Mouse (Mus musculus): ENCODE measurements around the gene Slc17a1.
A peak's percentile ranks its signal among the peaks of the same experiment; 100 is the strongest.

The Slc17a1 gene

DNA sequence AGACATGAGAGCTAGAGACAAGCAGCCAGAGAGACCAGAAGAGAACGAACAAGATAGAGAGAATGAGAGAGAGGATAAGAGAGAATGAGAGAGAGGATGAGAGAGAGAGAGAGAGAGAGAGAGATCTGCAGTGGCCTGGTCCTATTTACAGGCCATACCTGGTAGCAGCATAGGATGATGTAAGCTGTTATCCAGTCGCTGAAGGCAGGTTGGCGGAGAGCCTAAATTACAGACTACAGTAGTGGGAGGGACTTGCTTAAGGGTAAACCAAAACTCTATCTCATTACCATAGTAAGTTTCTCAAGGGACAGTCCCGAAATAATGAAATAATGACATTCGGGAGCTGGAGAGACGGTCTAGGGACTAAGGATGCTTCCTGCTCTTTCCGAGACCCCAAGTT lies at the start of gene Slc17a1:
TSS of gene Slc17a1 (plus strand) at position 346 of the 400 bp plus-strand sequence.
- DNase-seq (ENCODE audit: low spot score in 2 of 2), result no peak

DNA sequence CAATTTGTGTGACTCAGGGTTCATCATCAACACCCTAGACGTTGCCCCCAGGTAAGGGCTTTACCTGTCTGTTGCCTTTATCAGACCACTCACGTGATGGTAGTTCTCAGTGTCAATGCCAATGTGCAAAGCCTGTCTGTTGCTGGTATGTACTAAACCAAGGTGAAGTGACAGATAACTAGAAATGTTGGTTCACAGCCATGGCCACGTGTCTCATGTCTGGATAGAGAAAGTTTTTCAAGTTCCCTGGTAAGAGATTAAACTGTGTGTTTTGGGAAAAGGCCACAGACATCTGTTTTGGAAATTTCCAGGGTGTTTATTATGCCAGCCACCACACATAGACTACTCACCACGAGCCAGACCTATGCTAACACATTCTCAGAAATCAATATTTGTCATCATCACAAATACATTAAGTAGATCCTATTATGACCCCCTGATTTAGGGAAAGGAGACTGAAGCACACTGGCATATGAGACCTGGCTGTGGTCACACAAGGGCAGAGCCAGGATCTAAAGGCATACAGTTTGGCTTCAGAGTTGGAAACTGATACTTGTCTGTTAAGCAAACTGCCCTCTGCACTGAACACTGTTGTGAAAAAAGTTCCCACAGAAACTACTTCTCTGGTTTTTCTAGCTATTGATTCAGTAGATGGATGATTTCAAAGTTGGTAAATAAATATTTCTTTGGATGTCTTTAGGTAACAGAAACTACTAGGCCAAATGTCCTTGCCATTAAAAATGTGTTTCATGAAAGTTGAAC lies 47.2 kb upstream of the Slc17a1 start:
- DNase-seq (ENCODE audit: low spot score in 2 of 2), result no peak

DNA sequence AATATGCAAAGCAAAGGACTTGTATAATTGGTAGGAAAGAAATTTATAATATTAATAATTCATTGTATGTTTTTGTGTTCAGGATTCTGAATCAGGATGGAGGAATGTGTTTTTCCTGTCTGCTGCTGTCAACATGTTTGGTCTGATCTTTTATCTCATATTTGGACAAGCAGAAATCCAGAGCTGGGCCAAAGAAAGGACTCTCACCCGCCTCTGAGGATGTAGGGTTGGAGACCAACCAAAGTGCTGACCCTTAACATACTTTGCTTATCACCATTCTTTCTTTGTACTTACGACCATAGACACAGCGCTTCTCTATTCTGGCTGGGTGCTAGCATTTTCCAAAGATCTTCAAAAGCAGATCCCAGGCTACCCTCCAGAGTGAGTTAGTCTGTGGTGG lies 45.3 kb upstream of the Slc17a1 start:
- no peak for DNase-seq (ENCODE audit: low spot score in 2 of 2)

DNA sequence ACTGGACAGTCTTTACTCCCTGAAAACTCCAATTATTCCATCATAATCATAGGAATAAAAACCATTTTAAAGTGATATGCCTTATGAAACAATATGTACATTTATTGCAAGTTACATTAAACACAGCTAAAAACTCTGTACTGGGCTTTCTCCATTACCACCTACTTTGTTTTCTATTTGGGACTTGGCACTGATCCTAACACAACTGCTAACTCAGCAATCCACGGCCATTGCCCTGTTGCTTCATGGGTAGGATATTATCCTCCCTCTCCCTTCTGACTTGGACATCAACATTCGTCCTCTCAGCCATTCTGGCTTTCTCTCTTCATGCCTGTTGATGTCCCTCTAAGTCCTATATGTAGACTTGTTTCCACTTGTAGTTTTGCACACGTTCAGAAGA lies 40.9 kb upstream of the Slc17a1 start:
- no peak for DNase-seq (ENCODE audit: low spot score in 2 of 2)

DNA sequence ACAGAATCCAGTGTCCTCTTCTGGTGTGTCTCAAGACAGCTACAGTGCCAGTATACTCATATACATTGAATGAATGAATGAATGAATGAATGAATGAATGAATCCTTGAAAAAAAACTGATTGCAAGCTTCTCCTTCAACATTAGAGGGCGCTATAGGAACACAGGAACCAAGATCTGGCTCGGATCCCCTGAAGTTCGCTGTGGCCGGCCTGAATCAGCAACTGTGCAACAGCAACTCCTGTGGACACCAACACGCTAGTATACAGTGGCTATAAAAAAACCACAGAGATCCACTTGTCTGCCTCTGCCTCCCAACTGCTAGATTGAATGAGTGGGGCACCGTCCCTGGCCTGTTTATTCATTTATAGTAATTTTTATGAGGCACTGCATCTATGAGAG lies 34.5 kb upstream of the Slc17a1 start:
- DNase-seq (ENCODE audit: low spot score in 2 of 2), result peak in 1 of 2 experiments; percentile 1

DNA sequence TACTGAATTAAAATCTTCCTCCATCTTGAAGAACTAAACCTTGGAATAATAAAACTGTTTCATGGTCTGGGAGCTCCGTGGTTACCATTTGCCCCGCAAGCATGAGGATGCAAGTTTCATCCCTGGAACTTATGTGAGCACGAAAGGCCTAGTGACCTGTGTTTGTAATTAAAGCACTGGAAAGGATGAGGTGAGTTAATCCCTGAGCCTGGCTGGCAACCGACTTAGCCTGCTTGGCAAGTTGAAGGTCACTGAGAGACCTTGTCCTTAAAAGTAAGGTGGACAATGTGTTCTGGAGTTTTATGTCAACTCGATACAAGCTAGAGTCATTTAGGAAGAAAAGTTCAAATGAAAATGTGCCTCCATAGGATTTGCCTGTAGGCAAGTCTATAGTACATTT lies 32.7 kb upstream of the Slc17a1 start:
- no peak for DNase-seq (ENCODE audit: low spot score in 2 of 2)

DNA sequence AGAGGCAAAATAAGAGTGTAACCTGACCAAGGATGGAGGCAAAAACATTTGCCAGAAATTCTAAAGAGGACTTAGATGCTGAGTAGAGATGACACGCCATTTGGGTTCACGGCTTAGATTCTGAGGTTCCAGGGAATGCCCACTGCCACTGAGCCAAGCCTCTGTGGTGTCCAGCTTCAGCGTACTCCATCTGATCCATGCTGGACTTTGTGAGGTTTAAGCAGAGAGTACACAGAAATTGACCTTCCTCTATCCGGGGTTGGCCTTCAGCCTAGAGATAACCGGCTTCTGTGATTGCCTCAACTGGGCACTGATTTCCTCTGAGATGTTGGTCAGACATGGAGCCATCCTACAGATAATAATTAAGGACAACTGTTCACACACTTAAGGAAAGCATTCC lies 30.9 kb upstream of the Slc17a1 start:
- no peak for DNase-seq (ENCODE audit: low spot score in 2 of 2)

DNA sequence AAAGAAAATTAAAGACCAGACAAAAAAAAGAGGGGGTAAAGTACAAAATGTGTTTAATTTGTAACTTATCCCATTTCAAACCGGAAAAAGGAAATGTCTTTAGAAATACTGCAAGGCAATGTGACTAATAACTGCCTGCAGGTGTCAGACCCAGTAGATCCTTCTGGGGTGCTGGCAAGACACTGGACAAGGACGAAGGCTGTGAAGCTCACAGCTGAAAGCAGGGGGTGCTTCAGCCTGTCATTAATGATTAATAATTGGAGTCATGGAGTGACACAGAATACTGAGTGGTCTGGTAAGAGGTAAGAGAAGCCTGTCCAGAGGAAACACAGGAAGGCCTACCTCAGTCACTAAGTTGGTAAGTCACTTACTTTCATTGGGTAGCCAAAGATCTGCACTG lies 28.2 kb upstream of the Slc17a1 start, which contains the start of gene Slc17a3:
TSS of gene Slc17a3 (plus strand) at position 127 of the 400 bp plus-strand sequence.
- no peak for DNase-seq (ENCODE audit: low spot score in 2 of 2)

DNA sequence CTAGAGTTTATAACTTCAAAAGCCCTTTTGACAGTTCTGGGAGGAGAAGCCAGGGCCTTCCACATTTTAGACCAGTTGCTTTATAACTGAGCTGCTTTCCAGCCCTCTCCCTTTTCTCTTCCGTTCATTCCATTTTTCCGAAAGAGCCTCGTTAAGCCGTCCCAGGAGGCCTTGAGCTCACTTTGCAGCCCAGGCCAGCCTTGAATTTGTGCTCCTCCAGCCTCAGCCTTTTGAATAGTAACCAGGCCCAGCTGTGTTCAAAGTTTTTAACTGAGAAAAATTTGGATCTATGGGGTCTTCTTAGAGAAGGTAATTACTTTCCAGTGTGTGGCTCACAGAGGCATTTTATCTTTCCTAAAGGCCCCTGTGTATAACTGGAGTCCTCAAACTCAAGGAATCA lies 21.7 kb upstream of the Slc17a1 start:
- DNase-seq (ENCODE audit: low spot score in 2 of 2), result no peak

DNA sequence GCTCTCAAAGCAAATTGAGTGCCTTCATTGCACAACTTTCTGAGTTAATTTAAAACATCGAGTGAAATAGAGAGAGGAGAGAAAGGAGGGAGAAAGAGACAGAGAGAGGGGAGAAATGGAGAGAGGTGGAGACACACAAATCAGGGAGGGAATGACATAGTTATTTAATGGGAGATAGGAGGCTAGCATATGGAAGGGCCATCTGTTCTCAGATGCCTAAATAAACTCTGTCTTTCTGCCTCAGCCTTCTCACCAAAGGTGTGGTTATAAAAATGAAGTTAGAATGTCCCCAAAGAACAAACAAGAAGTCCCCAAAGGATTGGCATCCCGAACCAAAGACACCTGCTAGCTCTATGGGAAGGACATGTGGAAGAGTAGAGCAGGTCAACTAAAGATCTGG lies 18.3 kb upstream of the Slc17a1 start:
- DNase-seq (ENCODE audit: low spot score in 2 of 2), result no peak

DNA sequence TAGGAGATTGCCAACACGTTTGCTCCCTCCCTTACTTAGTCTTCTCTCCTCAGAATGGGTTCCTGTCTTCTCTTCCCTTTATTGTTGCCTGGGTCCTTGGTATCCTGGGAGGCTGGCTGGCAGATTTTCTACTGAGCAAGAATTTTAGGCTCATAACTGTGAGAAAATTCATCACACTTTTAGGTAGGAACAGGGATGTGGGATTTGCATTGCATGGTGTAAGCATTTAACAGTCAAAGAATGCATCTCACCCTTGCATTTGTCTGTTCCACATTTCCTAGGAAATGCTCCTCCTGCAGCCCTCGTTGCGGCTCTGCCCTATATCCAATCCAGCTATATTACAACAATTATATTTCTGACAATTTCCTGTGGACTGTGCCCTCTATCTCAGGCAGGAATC lies 11.1 kb upstream of the Slc17a1 start:
- no peak for DNase-seq (ENCODE audit: low spot score in 2 of 2)

DNA sequence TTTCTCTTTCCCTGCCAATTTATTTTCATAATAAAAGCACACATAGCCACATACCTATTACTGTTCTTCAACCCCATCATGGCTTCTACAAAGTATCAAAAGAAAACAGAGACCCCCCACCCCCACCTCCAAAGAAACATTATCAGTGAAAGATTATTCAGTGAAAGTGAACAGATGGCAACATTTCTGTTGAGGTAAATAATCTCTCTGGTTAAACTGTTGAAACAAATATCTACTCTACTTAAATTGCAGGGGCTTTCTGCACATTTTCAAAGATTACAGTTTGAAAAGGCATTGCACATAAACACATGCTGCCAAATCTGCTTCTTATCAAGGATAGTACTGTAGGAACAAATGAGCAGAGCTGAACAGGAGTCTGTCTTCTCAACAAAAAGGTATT lies 5.7 kb upstream of the Slc17a1 start:
- DNase-seq (ENCODE audit: low spot score in 2 of 2), result no peak

DNA sequence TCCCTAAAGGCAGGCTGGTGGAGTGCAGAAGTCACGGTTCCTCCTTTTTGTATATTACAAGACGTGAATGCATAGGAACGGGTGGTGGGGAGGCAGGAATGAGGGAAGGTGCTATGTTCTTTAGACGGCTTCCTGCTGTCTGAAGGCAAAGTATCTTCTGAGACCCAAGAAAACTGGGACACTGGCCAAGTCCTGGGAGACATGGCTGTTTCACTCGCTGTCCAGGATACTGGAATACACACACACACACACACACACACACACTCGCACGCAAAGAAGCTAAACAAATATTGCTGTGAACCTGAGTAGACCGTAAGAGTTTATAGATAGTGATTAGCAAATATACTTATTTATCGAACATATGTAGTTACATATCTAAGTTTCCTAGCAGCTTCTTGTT lies 2.8 kb upstream of the Slc17a1 start:
- DNase-seq (ENCODE audit: low spot score in 2 of 2), result no peak

DNA sequence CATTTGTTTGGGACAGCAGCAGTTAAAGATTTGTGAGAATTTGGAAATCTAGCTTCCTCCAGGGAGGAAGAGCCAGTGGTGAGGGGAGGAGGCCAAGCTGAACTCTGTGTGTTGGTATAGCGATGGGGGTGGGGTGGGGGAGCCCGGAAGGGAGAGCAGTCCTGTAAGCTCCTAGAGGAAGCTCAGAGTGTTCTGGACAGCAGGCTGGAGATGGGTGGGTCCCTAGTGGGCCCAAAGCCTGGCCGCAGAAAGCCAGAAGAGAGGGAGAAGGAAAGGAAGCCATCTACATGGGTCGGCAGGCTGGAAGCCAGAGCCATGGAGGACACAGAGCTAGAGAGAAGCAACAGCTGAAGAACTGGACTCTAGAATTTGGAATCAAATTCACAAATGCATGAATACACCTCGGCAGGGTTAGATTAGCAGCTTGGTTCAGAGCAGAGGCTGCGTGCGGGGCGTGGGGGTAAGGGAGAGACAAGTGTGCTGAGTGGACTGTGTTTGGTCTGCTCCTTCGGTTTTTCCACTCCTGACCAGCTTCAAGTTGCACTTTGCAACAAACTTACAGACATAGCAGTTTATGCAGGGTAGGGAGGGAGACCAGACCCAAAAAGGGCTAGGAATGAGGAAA lies 1.4 kb upstream of the Slc17a1 start:
- DNase-seq (ENCODE audit: low spot score in 2 of 2), result no peak

DNA sequence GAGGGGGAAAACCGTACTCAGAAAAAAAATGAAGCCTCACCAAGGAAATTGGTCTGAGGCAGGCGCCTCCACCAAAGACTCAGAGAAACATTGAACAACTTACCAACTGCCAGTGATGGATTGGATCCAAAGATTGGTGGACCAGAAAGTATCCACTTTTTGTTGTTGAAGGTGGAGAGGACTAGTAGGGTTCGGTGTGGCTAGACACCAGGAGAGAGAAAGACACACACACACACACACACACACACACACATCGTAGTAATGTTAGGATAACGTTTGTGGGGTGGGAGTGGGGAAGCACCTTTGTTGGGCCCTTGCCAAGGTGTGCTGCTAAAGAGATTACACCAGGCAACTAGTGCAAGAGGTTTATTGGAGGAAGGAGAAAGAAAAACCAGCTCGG lies 550 bp upstream of the Slc17a1 start:
- no peak for DNase-seq (ENCODE audit: low spot score in 2 of 2)

DNA sequence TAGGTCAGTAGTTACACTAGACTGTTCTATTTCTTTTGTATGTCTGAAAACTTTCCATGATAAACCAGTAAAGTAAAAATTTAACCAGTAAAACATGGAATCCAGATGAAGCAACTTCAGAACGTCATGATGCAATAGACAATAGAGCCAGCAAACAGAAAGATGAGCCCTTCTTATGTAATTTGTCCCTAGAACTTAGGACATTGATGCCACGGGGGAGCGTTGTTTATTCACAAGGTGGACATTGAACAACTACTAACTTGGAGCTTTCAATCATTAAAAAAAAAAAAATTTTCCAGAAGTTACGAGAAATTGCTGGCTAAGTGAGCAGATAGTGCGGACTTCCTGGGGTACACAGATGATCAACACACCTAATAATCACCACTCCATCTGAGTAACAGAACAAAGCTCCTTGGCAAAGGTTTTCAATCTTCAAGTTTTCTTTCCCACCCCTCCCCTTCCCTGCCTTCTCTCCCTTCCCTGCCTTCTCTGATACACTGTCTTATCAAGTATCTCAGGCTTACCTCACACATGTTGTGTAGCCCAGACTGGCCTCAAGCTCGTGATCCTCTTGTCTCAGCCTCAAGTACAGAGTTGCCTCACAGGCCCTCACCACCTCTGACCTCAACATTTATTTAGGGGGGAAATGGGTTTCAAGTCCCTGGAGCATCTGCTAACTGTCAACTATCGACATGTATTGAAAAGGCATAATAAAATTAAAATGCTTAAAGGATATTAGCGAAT lies 1.4 kb downstream of the Slc17a1 start:
- DNase-seq (ENCODE audit: low spot score in 2 of 2), result no peak

DNA sequence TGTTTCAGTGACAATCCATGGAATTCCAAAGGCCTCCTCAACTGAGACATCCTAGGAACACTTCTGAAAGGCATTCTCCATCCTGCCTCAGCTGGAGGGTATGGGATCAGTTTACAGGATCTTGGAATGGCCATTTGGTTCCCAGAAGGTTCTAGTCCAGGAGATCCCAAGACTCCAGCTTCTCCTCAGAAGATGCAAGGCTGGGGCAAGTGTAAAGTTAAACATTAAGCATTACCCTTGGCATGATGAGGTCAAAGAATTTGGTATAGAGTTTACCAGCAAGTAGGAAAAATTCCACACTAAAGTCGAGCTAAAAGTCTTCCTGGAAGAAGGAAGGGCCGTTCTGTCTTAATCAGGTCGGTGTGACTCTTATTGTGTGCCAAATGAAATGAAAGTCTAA lies 2.4 kb downstream of the Slc17a1 start:
- DNase-seq (ENCODE audit: low spot score in 2 of 2), result no peak

DNA sequence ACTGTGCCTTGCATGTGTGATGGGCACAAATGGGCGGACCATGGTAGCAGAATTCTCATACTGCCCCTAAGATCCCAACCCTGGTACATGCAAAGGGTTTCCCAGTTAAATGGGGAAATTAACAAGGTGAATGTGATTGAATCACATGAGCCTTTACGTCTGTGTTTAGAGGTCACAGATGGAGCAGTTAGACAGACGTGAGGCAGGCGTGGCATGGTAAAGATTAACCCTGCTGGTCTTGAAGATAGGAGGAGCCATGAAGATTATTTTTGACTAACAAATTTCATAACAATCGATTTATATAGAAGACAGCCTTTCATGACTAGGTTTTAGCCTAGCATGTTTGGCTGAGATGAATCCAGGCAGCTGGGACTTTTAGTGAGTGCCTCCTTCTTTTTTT lies 5.6 kb downstream of the Slc17a1 start:
- no peak for DNase-seq (ENCODE audit: low spot score in 2 of 2)

DNA sequence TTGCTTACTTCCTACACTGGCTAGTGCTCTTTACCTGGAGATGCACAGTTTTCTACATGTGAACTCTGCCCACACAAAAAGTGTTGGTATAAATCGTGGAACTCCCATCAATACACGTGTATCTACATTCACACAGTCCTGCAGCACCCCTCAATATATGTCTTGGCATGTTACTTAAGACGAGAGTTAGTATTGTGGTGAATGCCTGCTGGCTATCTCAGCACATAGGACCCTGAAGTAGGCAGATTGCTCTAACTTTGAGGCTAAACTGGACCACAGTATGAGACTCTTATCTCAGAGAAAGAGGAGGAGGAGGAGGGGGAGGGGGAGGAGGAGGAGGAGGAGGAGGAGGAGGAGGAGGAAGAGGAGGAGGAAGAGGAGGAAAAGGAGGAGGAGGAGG lies 11.6 kb downstream of the Slc17a1 start:
- DNase-seq (ENCODE audit: low spot score in 2 of 2), result no peak

DNA sequence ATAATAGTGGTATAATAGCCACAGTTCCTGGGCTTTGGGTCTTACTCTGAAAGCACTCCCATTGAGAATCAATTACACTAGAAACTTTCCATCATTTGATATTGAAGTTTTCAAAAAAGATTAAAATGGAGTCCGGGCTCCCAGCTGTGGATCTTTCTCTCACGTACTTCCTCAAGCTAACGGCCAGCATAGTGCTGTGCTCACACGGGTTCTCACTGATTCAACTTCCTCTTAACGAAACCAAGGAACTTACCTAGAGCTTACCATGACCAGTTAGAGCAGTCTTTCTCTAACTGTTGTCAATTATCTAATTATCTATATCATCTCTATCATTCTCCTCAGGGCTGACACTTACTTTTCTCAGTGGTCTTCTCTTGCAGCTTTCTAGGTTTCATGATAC lies 12.1 kb downstream of the Slc17a1 start:
- DNase-seq (ENCODE audit: low spot score in 2 of 2), result no peak

DNA sequence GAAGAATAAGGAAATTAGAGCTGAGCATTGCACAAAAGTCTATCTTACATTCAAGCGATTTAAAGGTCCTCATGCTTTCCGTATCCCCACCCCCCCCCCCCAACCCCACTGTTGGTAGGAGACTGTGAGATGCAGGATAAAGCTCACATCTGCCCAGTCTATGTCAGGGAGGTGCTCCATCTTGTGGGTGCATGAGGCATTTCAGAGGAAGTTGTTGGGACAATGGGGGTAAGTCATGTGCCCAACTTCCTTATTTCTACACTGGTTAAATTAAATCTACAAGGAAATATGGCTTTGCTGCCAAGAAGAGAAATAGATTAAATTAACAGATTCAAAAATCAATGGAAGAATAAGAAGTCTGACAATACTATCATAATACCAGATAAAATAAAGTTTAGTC lies 18.0 kb downstream of the Slc17a1 start:
- DNase-seq (ENCODE audit: low spot score in 2 of 2), result peak in 1 of 2 experiments; percentile 10

DNA sequence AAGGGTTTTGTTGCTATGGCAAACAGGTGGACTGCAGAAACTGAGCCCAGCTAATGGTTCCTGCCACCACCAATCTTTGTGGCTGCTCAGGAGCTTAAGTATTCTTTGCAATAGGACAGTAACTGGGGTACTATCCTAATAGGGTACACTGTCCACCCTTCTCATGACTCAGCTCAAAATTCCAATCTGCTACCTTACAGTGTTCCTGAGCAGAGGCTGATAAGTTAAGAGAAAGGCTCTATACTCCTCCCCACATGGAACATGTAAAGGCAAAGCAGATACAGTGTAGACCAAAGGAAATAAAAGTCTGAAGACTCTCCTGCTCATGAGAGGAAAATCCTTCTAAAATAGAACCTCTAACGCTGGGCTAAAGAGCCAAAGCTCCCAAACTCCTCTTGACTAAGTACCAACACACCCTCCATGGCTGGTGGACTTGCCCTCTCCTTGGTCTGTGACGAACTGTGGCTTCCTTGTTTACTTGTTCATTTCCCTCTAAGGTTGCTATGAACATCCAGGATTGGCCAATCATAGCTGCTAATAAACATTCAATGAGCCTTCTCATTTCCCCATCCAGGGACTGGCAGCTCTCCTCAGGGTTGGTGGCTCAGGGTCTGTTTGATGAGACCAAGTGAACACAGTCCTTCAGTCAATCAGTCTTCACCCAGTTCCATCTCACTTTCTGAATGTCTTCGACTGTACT lies 19.6 kb downstream of the Slc17a1 start:
- DNase-seq (ENCODE audit: low spot score in 2 of 2), result no peak
